Mouse (Mus musculus): ENCODE measurements around the gene Eci2. TPM values are rescaled to one million over a fixed set of nuclear protein-coding genes. Genes with fewer than 3 reads are reported as not detected.
"Not testable (repeated sequence)": the region's sequence is repeated elsewhere in the genome, so short reads cannot be mapped to it uniquely, and the experiment has no call there.

Eci2 gene
- polyA plus RNA-seq, 1 experiment from 2014 or later: 118 TPM

DNA sequence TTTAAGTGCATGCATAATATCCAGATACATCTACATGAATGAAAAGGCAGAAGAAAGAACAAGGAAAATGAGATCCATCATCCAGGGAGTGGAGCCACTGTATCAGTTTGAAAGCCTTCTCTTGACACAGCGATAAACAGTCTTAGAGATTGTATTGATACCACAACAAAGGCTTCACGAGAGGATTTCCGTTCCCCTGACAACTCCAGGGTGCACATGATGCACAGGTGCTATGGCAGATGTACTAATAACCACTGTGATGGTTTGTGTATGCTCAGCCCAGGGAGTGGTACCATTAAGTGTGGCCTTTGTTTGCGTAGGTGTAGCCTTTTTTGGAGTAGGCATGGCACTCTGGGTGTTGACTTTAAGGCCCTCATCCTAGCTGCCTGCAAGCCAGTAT lies 70.0 kb downstream of the Eci2 start:
- Histone ChIP-seq H3K27ac (ENCODE audit: low read depth, low read length) (no peak overlapping the region), H3K9me3 (ENCODE audit: control insufficient read depth, low read length) (no peaks in the 10 kb centered on the region), H3K9ac (ENCODE audit: low read length) (no peak overlapping the region), H3K4me3 (ENCODE audit: low read depth, low read length) (no peak overlapping the region), H3K4me2 (no peak overlapping the region), H3K4me1 (ENCODE audit: control insufficient read depth, insufficient read depth, low read length) (no peaks in the 10 kb centered on the region), H3K27me3 (ENCODE audit: control insufficient read depth, insufficient read depth, low read length) (no peaks in the 10 kb centered on the region), H3K36me3 (ENCODE audit: control insufficient read depth, insufficient read depth, low read length) (no peaks in the 10 kb centered on the region)
- DNase-seq (ENCODE audit: low spot score, missing footprints) (no peak), ATAC-seq (ENCODE audit: low FRiP score) (no peak)
- WGBS: 89% methylated on average over 4 of the region's 4 CpGs

- H3K4me3 ChIP-seq (ENCODE audit: low read depth, low read length); H3K9me3 ChIP-seq (ENCODE audit: control insufficient read depth, low read length); H3K9ac ChIP-seq (ENCODE audit: low read length); ATAC-seq (ENCODE audit: low FRiP score); H3K27me3 ChIP-seq (ENCODE audit: control insufficient read depth, insufficient read depth, low read length); H3K36me3 ChIP-seq (ENCODE audit: control insufficient read depth, insufficient read depth, low read length); H3K4me1 ChIP-seq (ENCODE audit: control insufficient read depth, insufficient read depth, low read length); DNase-seq (ENCODE audit: low spot score, missing footprints); H3K27ac ChIP-seq (ENCODE audit: low read depth, low read length); H3K4me2 ChIP-seq: not testable (repeated sequence)
- 91% methylated on average over 2 of the region's 2 CpGs for WGBS
Measured at GRCm38 (mm10) chr13:34951437-34951836, 75.5 kb downstream of the Eci2 start.

DNA sequence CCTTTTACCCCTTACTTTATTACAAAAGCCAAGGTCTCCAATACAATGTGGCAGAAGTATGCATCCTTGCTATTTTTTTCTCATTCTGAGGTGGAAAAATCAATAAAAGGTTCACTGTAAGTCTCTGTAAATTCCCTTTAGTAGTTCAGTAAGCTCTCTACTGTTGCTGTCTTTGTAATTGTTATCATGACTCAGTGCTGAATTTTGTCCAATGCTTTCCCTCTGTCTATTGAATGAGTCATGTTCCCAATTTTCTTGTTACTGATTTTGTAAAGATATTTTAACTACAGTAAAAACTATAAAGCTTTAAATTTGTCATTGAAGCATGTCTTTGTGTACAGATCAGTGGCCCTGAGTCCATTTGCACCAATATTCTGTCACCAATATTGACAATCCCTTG lies 84.5 kb downstream of the Eci2 start:
- no peak overlapping the region for H3K4me2 ChIP-seq
- no peak overlapping the region for H3K4me3 ChIP-seq (ENCODE audit: low read depth, low read length)
- ATAC-seq (ENCODE audit: low FRiP score): no peak
- no peaks in the 10 kb centered on the region for H3K9me3 ChIP-seq (ENCODE audit: control insufficient read depth, low read length)
- H3K4me1 ChIP-seq (ENCODE audit: control insufficient read depth, insufficient read depth, low read length): no peaks in the 10 kb centered on the region
- no peak for DNase-seq (ENCODE audit: low spot score, missing footprints)
- no peak overlapping the region for H3K27ac ChIP-seq (ENCODE audit: low read depth, low read length)
- H3K36me3 ChIP-seq (ENCODE audit: control insufficient read depth, insufficient read depth, low read length): no peaks in the 10 kb centered on the region
- no peaks in the 10 kb centered on the region for H3K27me3 ChIP-seq (ENCODE audit: control insufficient read depth, insufficient read depth, low read length)
- no peak overlapping the region for H3K9ac ChIP-seq (ENCODE audit: low read length)

- ATAC-seq (ENCODE audit: low FRiP score): no peak
- 83% methylated on average over 10 of the region's 10 CpGs for WGBS
- DNase-seq (ENCODE audit: low spot score, missing footprints): no peak
Measured at GRCm38 (mm10) chr13:34934931-34935644, 91.8 kb downstream of the Eci2 start.

More at GRCm38 (mm10) chr13:34934931-34935644, 91.8 kb downstream of the Eci2 start:
- Histone ChIP-seq H3K9me3 (ENCODE audit: control insufficient read depth, low read length) (no peaks in the 10 kb centered on the region), H3K4me1 (ENCODE audit: control insufficient read depth, insufficient read depth, low read length) (no peaks in the 10 kb centered on the region), H3K27me3 (ENCODE audit: control insufficient read depth, insufficient read depth, low read length) (no peaks in the 10 kb centered on the region), H3K36me3 (ENCODE audit: control insufficient read depth, insufficient read depth, low read length) (no peaks in the 10 kb centered on the region), H3K27ac (ENCODE audit: low read depth, low read length) (no peak overlapping the region), H3K9ac (ENCODE audit: low read length) (no peak overlapping the region), H3K4me3 (ENCODE audit: low read depth, low read length) (no peak overlapping the region), H3K4me2 (no peak overlapping the region)

Other genes with a start within 250 kb of the Eci2 start
- 111 and 119 TPM in 2 replicates for gene Prpf4b, start 151.8 kb downstream of the Eci2 start, polyA plus RNA-seq (2014; fragmentation: Nextera tagmentation; extraction: Ambion mirVana)
- 1.4 and 1.8 TPM in 2 replicates for gene Fam217a, start 102.8 kb downstream of the Eci2 start, polyA plus RNA-seq (2014; fragmentation: Nextera tagmentation; extraction: Ambion mirVana)
- not detected in 2 replicates for gene 4933417A18Rik, start 102.7 kb downstream of the Eci2 start, polyA plus RNA-seq (2014; fragmentation: Nextera tagmentation; extraction: Ambion mirVana)
- 0.80 and 0.94 TPM in 2 replicates for gene Eci3, start 63.3 kb downstream of the Eci2 start, polyA plus RNA-seq (2014; fragmentation: Nextera tagmentation; extraction: Ambion mirVana)